Mouse (Mus musculus) left cerebral cortex, adult 18-20 months (tissue): Measurements from ENCODE around the gene Acsbg1. TPM values are rescaled to one million over a fixed set of nuclear protein-coding genes. Genes with fewer than 3 reads are reported as not detected.
"Not testable (repeated sequence)": the region's sequence is repeated elsewhere in the genome, so short reads cannot be mapped to it uniquely, and the experiment has no call there.

ENCODE experiments used
- DNase-seq, 2 experiments: peaks; one replicate each; pipeline ENCODE4 v3.0.0; 2021 to 2022; ENCODE audit warnings: low spot score in 2 of 2, mixed read lengths in 1 of 2
- total RNA-seq, 2 experiments: library from RNA; stranded (reverse); gene quantifications; 2 replicates each; pipeline ENCODE4 v1.2.3; 2021

Gene Acsbg1
- total RNA-seq, 2 experiments from 2014 or later, result 109 to 126 TPM

DNA sequence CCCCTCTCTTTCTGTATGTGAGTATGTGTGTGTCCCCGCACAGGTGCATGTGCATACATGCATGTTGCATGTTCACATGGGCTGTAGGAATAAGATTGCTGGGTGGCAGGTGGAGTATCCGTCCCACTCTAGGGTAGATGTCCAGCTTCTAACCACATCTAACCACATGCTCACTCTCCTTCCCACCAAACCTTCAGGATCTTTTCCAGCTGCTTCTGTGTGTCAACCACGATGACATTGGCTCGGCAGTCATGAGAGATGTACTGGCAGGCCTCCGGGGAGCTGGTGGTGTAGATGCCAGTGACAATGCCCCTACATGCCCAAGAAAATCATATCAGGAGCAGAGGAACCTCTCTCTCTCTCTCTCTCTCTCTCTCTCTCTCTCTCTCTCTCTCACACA, 34.4 kb downstream of the Acsbg1 start:
- no peak for DNase-seq

DNA sequence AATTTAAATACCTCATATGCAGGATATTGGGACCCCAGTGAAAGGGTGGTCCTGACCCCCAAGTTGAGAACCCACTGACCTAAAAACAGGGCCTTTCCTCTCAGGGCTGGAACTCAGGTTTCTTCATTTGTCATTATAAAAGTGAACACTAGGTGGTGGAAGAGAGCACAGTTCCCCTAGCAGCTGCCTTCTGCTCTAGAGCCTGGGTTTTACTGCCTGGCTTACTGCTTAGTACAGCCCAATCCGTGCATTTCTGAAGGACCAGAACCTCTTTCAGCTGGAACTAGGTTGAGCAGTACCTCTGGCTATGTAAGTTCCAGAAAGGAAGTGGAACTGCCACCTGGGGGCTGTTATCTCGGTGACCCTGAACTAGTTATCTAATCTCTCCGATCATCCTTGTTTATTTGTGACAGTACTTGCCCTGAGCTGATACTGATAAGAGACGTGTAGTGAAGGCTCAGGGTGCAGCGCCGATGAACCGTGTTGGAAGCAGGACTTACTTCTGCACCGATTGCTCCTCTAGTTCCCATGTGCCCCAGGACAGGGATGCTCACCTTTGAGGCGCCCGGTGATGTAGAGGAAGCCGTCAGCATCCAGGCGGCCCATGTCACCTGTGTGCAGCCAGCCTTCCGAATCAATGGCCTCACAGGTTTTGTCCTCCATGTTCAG, 47.4 kb downstream of the Acsbg1 start:
- DNase-seq, result peak; percentile 24 to 25

DNA sequence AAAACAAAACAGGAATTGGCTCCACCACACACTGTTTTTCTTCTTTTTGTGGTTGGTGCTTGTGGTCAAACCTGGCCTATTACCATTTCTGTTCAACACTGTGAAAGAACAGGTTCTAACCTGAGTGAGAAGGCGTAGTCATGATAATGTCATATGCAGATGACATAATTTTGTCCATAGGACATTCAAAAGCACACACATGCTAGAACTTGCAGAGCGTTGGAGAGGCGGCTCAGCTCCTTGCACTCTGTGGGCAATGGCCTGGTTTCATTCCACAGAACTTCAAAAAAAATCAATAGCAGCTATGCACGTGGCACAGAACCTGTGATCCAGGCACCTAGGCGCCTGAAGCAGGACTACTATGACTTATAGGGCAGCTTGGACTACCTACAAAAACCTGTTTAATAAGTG, 48.9 kb downstream of the Acsbg1 start:
- DNase-seq, result no peak

DNA sequence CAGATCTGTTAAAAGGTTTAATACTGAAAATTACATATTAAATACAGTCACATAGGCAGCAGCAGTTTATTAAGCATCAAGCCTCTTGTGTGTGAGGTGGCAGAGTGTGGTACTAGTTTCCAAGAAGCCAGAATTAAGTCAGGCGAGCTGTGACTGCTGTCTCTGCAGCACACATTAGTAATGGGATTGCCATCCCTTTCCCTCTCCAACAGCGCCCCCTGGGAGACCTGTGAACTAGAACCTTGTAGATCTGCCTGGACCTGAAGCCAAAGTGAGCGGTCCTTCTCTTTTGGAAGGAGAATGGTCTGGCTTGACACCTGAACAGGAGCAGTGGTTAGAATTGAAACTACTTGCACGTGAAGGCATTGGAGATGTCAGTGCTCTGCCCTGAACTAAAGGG, 56.8 kb downstream of the Acsbg1 start:
- peak; percentile 50 to 72 for DNase-seq

DNA sequence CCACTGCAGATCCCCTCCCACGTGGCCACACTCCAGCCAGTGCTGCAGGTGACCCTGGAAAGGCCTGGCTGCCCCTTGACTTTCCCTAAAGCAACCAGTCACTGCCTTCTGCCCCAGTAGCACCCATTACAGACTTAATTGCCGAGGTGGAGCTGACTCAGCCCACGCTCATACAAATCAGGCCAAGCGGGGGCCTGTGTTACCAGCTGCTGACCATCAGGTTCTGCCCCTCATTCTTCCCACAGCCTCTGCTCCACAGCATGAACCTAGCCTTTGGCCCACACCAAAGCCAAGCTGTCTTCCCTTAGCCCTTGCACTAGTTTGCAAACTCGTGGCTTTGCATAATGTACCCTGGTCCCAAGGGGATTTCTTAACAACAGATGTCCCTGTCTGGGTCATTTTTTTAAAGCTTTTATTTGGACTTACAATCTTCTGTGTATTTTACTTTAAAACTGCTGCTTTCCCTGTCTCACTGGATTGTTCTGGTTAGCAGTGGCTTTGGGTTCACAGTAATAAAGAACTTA, 57.5 kb downstream of the Acsbg1 start:
- DNase-seq, result no peak

DNA sequence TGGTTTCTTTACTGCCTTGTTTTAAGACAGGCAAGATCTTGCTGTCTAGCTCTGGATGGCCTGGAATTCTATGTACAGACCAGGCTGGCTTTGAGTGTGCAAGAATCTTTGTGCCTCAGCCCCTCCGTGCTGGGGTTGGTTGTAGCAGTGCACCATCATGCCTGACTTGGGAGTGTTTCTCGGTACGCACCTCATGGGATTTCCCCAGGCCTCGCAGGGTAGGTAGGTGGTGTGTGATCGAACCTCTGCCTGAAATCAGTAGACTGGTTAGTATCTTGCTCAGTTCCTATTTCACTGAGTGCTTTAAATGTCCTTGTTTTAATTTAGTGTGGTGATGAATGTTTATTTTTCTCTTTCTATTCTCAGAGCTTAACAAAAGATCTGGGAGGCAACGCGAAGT, 58.8 kb downstream of the Acsbg1 start:
- DNase-seq, result no peak

DNA sequence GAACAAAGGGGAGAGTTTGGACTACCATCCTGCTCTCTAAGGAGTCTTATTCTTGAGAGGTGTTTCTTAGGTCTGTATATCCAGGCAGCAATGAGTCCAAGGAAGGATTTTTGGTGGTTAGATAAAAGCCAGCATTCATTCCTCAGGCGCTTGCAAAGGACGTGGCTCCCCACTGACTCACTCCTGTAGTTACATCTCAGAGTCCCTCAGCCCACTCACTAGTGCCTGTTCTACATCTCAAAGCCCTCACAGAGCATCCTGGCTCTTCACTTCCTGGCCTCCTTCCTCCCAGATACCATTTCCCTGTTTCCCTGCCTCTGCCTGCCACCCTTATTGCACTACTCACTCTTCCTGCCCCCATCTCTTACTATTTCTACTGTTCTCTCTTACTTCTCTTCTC, 59.3 kb downstream of the Acsbg1 start:
- peak; percentile 16 to 18 for DNase-seq

DNA sequence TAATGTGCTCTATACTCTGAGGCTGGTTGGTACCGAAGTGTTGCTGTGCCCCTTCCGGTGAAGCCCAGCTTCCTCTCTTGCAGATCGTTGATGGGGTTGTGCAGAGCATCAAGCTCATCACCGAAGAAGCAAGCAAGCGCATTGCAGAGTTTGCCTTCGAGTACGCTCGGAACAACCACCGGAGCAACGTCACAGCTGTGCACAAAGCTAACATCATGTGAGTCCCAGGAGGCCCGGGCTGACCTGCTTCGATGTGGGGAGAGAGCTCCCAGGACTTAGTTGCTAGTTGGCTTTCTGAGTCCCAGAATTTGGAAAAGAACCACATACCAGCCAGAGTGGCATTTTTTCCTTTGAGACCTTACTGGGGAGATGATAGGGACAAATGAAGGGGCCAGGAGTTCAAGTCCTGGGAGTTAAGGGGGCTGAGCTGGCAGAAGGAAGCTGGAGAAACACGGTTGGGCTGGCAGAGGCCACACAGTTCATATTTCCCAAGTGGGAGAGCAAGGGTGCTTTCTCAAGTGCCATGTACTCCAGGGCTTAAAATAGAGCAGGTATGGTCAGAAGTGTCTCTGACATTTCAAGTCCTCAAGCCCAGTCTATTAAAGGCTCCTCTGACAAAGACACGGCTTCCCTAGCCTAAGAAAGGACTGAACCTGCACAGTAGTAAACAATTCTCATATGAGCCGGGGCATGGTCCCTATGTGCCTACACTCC, 64.8 kb downstream of the Acsbg1 start:
- DNase-seq, result no peak

DNA sequence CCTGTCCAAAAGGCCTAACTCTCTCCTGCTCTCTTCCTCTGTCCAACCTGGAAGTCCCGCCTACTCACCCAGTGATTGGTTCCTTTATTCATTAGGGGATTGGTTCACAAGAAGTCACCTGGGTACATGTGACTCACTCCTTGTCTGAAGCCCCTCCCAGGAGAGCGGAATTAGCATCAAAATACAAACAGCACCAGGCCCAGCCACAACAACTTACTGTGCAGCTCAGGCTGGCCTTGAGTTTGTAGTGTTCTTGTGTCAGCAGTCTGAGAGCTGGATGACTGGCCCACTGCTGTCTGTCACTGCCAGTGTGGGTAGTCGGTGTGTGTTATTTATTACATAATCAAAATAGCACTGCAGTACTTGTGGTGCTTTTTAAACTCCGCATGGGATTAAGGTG, 68.0 kb downstream of the Acsbg1 start:
- not testable (repeated sequence) for DNase-seq

DNA sequence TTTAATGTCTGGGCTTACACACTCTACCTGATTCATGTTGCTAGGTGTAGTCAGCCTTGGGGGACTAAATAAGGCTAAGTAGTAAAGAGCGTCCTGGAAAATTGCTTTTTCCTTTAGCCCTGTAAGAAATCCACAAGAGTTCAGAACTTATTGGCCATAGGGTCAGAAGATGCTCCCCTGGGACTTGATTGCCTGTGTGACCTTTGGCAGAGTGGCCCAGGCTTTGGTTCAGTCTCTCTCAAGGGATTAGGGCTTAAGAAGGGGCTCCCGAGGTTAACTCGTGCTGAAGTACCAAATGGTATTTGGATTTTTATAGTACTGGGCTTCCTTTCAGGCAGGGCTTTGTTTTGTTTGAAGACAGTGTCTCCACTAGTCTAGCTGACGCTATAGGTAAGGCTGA, 73.8 kb downstream of the Acsbg1 start:
- DNase-seq, result no peak

DNA sequence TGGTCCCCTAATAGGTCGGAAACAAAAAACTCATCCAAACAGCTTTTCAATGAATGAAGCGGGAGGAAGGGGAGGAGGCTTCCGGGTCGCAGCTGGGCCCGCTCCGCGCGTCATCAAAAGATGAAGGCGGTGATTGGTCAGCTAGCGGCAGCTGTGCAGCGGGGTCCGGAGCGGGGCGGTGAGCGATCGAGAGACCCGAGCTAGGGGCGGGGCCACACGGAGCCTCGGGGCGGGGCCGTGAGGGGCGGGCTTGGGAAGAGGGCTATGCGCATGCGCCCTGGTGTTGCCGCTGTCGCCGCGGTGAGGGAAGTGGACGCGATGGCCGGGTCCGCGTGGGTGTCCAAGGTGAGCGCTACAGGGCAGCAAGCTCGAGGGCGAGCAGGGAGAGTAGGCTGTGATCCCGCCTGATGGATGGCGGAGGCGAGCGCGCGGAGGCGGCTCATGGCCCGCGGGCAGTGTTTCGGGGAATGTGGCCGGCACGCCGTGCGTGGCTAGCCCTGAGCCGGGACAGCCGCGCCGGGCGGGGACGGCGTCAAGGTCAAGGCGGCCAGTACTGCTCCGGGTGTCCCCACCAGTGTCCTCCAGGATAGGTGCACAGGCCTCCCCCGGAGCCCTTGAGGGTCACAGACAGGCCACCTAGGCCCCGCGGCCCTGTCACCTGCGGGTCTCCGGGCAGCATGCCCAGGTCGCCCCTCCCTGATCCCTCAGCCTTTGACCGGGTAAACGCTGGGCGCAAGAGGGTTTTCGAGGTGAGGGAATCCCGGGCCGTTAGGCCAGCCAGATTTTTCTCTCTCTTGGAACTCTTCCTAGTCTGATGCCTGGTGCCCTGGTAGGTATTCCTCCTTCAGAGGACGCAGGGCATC, 75.2 kb downstream of the Acsbg1 start, which contains the start of gene Idh3a:
Idh3a (plus strand) TSS at position 136 of the 863 bp plus-strand sequence.
- DNase-seq, result peak; percentile 98 to 99

DNA sequence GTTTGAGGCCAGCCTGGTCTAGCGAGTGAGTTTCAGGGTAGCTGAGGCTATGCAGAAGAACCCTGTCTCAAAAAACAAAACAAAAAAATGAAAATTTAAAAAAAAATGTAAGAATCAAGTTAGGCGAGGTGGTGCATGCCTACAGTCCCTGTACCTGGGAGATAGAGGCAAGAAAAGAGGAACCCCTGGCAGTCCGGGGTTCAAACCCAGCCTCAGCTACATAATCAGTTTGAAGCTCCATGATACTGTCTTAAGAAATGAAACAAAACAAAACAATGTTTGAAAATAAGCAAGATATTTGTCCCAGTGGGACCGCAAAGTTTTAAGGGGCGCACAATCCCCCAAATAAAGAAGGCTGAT, 75.9 kb downstream of the Acsbg1 start:
- no peak for DNase-seq

DNA sequence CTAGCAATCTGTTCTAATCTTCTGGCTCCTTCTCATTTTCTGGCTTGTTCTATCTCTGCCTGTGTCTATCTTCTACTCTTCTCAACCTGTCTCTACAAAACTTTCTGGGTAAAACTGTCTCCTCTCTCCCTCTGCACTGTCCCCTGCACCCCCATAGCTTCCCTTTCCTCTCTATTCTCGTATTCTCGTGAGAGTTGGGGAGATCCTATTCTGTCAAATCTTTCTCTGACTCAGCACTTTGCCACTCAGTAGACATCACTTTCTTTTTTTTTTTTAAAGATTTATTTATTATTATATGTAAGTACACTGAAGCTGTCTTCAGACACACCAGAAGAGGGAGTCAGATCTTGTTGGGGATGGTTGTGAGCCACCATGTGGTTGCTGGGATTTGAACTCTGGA, 77.5 kb downstream of the Acsbg1 start:
- DNase-seq, result not testable (repeated sequence)

DNA sequence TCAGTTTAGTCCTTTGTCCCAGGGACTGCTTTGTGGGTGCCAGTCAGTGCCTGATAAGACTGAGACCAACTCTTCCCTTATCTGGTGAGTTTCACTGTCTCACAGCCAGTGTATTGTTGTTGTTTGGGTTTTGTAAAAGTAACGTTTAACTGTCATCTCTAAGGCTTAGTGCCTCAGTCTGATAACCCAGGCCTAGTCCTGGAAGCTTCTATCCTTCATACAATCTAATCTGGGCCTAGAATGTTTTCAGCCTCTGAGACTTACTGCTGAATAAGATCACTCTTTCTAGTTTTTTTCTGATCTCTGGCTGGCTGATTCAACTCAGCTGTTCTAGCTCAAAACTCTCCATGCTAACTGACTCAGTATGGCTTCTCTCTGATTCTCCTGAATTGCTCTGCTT, 78.0 kb downstream of the Acsbg1 start:
- DNase-seq, result no peak

DNA sequence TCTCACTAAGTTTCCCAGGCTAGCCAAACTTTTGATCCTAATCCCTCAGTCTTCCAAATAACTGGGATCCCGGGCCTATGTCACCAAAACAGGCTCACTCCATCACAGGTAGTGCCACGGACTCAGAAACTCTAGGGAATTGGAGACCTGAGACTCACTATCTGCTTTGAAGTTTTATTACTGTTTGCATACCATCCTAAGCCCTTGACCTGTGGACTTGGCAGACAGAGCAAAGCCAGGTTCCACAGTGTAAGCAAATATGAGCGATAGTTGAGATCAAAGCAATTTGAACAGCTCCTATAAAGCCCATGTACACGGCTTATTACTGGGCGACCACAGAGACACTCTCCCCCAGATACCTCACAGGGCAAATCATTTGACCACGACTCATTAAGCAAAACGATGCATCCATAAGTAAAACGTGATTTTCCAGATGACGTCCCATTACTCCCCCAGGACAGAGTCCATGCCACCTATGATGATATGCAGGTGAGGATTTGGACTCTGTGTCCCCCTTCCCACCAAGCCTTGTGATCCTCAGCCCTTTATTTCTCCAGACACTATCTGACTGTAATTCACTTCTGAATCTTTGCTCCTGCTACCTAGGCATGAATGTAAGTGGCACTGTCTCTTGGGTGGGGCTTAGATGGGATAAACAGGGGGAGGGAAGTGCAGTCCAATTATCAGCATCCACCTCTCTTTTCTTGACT, 90.4 kb downstream of the Acsbg1 start:
- no peak for DNase-seq

DNA sequence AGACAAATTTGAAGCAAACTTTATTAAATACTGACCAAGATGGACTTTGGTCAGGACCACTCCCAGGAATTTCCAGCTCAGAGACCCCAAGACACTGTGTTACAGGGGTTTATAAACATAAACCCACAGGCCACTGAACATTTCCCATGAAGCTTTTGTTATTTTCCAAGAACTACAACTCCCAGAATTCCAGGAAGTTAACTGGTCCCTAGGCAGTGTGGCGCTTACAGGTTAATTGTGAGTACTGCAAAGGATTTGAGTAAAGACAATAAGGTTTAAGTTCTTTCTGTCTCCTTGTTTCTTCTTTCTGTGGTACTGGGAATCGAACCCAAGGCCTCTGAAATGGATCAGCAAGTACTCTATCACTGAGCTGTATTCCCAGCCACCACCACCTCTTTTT, 92.9 kb downstream of the Acsbg1 start:
- no peak for DNase-seq

DNA sequence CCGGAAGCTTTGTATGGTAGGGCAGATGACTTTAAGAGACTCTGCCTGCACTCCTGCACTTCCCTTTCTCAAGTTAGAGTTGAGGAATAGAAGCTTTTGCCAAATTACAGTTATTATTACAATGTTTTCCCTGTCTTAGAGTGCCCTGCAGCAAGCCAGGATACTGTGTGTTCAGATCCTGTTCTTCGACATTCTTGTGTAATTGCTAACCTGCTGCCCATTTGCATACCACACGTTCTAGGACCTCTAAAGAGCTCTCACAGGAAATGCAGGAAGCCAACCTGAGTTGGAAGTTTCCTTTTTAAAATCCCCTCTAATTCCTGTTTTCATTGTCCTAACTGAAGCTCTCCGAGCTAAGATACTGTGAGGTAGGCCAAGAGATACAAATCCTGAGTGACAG, 94.7 kb downstream of the Acsbg1 start:
- no peak for DNase-seq

DNA sequence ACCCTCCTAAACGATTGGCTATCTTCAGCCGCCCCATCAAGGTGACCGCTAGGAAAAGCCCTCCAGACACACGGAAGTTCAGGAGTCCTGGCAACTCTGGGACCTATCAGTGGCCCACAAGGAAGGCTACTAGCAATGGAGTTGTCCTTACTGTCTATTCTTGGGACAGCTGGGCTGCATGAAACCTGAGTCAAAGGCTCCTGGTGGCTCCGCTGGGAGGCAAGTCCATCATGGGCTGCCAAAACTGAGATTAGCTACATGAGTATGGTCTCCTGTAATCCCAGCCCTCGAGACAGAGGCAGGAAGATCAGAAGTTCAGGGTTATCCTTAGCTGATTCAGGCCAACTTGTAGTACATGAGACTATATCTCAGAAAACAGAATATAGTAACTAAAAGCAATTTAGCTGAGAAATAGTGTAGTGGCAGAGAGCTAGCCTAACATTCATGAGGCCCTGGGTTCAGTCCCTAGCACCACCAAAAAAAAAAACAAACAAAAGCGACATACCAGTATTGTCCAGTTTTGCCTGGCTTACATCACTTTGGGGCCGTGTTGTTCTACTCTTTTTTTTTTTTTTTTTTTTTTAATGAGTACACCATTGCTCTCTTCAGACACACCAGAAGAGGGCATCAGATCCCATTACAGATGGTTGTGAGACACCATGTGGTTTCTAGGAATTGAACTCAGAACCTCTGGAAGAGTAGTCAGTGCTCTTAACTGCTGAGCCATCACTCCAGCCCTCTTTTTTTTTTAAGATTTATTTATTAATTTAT, 100.7 kb downstream of the Acsbg1 start:
- no peak for DNase-seq

DNA sequence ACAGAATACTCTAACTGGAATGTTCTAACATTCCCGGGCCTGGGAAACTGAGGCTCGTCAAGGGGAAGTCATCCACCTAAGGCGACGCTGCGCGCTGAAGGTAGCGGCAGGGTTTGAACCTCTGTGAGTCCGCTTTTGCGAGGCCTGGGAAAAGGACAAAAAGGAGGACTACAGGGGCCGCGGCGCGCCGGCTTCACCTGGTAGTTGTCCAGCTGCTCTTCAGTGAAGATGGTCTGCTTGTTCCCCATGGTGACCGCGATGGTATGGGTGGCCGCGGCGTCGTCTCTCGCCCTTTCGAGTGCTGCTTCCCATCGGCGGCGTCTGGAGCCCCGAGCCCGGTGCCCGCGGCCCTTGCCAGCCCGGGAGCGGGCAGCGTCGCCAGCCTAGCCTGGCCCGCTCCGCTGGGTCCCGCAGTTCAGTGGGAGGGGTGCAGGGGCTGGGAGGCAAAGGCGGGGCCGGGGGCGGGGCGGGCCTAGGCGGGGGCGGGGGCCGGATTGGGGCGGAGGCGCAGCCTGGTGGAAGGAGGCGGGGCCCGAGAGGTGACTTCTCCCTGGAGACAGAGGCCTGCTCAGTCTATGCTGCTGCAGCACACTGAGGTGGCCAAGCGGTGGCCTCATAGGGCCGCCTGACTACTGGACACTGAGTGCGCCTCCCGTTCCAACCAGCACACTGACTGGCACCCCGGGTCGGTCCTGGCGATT, 101.7 kb downstream of the Acsbg1 start, which contains the start of gene Cib2:
Cib2 (minus strand) TSS at position 448 of the 701 bp plus-strand sequence.
- DNase-seq, result peak; percentile 72 to 75

DNA sequence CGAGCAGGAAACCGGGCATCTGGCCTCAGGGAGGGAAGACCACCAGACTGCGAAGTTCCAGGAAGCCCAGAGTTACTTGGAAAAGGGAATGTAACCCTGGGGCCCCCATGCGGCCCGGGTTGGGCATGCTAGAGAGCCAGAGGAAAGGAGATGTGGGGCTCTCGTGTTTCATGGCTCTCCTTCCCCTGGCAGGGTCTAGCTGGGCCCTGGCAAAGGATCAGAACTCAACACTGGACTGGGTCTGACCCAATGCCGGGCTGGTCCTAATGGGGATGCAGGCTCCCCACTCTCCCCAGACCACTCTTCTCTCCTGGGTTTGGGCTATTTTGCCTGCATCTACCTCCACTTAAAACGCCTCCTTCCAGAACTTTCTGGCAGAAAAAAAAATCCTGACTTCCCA, 102.9 kb downstream of the Acsbg1 start:
- no peak for DNase-seq
